Mouse (Mus musculus) left cerebral cortex, postnatal 14 days (tissue): Measurements from ENCODE around the gene Alkbh2. TPM values are rescaled to one million over a fixed set of nuclear protein-coding genes. Genes with fewer than 3 reads are reported as not detected.

Source experiments
- DNase-seq, 2 experiments: peaks; one replicate each; pipeline ENCODE4 v3.0.0; 2021 to 2022; ENCODE audit warnings: low spot score in 2 of 2, mixed read lengths in 1 of 2
- intact Hi-C: fragments of 180-260 bp; cut with DNase I; formaldehyde crosslinking; loops from one replicate; pipeline ENCODE4 v1.15.1; 2025
- total RNA-seq, 2 experiments: library from RNA; stranded (reverse); gene quantifications; 2 replicates each; pipeline ENCODE4 v1.2.3; 2021

Gene Alkbh2
- total RNA-seq, 2 experiments from 2014 or later = 5.5 to 5.8 TPM

- intact Hi-C loops = no loop called here
- DNase-seq = no peak
Measured at GRCm38 (mm10) chr5:114115030-114115429, 13.0 kb downstream of the Alkbh2 start.

- no peak for DNase-seq
- intact Hi-C loops = no loop called here
Measured at GRCm38 (mm10) chr5:114113334-114113733, 14.7 kb downstream of the Alkbh2 start.

GRCm38 (mm10) chr5:114106391-114106935 is 21.6 kb downstream of the Alkbh2 start:
- no peak for DNase-seq
- intact Hi-C loops = no loop called here

GRCm38 (mm10) chr5:114102807-114103206 is 25.2 kb downstream of the Alkbh2 start:
- DNase-seq = no peak
- intact Hi-C loops = no loop called here

- intact Hi-C loops = no loop called here
- no peak for DNase-seq
Measured at GRCm38 (mm10) chr5:114101873-114102272, 26.1 kb downstream of the Alkbh2 start.

- intact Hi-C loops = no loop called here
- DNase-seq = no peak
Measured at GRCm38 (mm10) chr5:114100390-114101099, 27.5 kb downstream of the Alkbh2 start.

- peak; percentile 94 to 95 for DNase-seq
- intact Hi-C loops = no loop called here
Measured at GRCm38 (mm10) chr5:114099709-114100389, 28.2 kb downstream of the Alkbh2 start.

- intact Hi-C loops = no loop called here
Measured at GRCm38 (mm10) chr5:114091057-114091807, 36.8 kb downstream of the Alkbh2 start, which contains the start of gene Svop. Gene Svop (minus strand): TSS chr5:114091570.

GRCm38 (mm10) chr5:114090421-114091013 is 37.5 kb downstream of the Alkbh2 start:
- DNase-seq = no peak
- intact Hi-C loops = no loop called here

More at GRCm38 (mm10) chr5:114091057-114091807, 36.8 kb downstream of the Alkbh2 start, which contains the start of gene Svop:
- peak; percentile 77 to 80 for DNase-seq

- intact Hi-C loops = no loop called here
- DNase-seq = peak; percentile 34 to 60
Measured at GRCm38 (mm10) chr5:114087875-114088480, 40.0 kb downstream of the Alkbh2 start.

GRCm38 (mm10) chr5:114085501-114085900 is 42.5 kb downstream of the Alkbh2 start:
- DNase-seq = no peak
- intact Hi-C loops = no loop called here

GRCm38 (mm10) chr5:114077009-114077408 is 51.0 kb downstream of the Alkbh2 start:
- intact Hi-C loops = no loop called here
- no peak for DNase-seq

Other genes with a start within 250 kb of the Alkbh2 start
- gene Coro1c, start 219.5 kb downstream of the Alkbh2 start, total RNA-seq = 100 to 1,000 TPM in 1 of 2 experiments, 10 to 100 TPM in 1; 97.7 to 102 TPM
- gene Ssh1, start 134.3 kb downstream of the Alkbh2 start, total RNA-seq = 10 to 100 TPM; 19.7 to 21.4 TPM
- not detected for gene Dao, start 124.5 kb downstream of the Alkbh2 start, total RNA-seq
- gene Usp30, start 62.8 kb downstream of the Alkbh2 start, total RNA-seq = 10 to 100 TPM; 29.6 to 34.6 TPM
- gene Svop, start 36.6 kb downstream of the Alkbh2 start, total RNA-seq = 100 to 1,000 TPM; 191 to 211 TPM
- gene Ung, start 2.2 kb upstream of the Alkbh2 start, total RNA-seq = 1 to 10 TPM; 4.9 to 5.5 TPM
- gene Acacb, start 18.3 kb upstream of the Alkbh2 start, total RNA-seq = 1 to 10 TPM; 3.8 to 4.7 TPM
- gene Foxn4, start 145.6 kb upstream of the Alkbh2 start, total RNA-seq = not detected
- 1 to 10 TPM; 2.7 to 2.8 TPM for gene Myo1h, start 160.9 kb upstream of the Alkbh2 start, total RNA-seq